Mouse (Mus musculus): Measurements from ENCODE around the gene Ccn2.

DNA sequence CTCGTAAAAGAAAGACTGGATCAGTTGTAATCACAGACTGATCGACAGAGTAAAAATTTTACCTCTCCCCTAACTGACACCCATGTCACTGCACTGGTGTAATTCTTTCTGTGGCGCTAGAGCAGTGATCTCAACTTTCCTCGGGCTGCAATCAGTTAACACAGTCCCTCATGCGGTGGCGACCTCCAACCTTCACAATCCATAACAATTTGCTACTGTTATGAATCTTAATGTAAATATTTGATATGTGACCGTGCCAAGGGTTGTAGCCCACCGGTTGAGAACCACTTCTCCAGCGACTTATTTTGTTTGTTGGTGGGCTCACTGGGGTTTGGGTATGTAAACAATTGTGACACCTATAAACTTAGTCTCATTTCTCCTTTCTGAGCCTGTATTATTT, 33.2 kb downstream of the Ccn2 start:
- TF ChIP-seq CTCF (IDR thresholded peaks at IDR 0.05; ENCODE audit: borderline replicate concordance, insufficient read depth, low read depth, low read length) (no peak), POLR2A (IDR thresholded peaks at IDR 0.05; ENCODE audit: borderline replicate concordance, insufficient read depth, low read length) (no peak)

All from cerebellum, adult 2 months (tissue).